Mouse (Mus musculus) T-helper 17 cell (primary cell): ENCODE results near the gene Dop1b.

Experiments
- in situ Hi-C, 2 experiments: fragments of 300-600 bp; cut with MboI, MseI; formaldehyde crosslinking; loops; 1 replicate in 1 of 2; 2 replicates in 1 of 2; pipeline ENCODE4 v1.15.1; 2025; ENCODE audit warnings: high pct_unique_total_duplicates in 2 of 2

Dop1b gene

GRCm38 (mm10) chr16:93788881-93789280 lies 77.2 kb downstream of the Dop1b start:
- in situ Hi-C loops: loop anchor here in 1 of 2 experiments (5.0 to 25.0 kb wide), 3 partner anchors 107 to 1248 kb away; partner anchors contain the start of gene Cbr3

DNA sequence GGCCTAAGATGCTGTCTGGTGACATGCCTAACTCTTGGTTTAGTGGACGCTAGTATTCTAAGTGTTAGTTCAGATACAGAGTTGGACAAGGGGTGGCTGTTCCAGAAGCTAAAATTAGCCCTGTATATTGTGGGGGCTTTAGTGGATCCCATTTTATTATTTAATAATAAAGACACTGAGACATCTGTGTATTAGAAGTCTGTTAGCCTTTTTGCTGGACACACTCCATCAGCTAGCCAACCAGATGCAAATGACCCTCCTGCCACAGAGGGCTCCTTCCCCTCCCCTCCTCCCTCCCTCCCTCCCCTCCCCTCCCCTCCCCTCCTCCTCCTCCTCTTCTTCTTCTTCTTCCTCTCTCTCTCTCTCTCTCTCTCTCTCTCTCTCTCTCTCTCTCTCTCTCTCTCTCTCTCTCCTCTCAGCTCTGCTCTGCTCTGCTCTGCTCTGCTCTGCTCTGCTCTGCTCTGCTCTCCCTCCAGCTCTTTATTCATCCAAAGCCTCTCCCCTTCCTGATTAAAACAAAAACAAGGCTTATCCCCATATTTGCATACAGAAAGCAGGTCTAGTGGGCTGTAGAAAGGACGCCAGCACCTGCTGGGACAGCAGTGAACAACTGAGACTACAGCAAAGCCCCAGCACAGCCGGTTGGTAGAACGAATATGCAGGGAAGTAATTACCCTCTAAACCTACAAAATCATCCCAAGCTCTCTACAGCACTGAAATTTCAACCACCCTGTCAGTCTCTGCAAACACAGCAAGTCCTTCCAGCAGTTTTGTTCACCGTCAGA lies 78.5 kb downstream of the Dop1b start:
- in situ Hi-C loops: loop anchor here in 1 of 2 experiments (5.0 to 25.0 kb wide), 4 partner anchors 108 to 1247 kb away; partner anchors contain the start of gene Cbr3

DNA sequence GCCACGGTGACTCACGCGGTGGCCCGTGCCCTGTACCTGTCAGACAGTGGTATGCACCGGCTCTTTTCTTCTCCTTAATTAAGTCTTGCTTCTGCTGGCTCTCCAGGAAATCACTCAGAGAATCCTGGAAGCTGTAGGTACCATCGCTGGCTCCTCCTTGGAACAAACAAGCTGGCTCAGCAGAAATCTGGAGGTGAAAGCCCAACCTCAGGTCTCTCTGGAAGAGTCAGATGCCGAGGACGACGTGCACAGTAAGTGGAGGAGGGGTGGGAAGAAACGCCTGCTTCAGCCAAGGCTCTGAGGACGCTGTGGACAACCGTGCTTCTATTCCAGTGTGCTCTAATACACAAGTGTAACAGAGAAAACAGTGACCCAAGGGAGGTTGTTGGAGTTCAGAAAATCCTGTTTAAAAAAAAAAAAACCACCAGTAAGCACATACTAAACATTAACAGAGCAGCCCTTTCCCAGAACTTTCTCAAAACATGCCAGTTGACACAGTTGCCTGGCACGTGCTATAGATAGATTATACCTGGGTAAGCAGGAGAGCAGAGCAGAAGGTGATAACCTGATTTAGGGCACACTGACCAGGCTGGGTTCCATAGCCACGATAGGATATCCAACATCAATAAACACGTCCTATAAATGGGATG lies 81.4 kb downstream of the Dop1b start:
- in situ Hi-C loops: loop anchor here in 1 of 2 experiments (10.0 to 25.0 kb wide), 3 partner anchors 678 to 1244 kb away; no protein-coding TSS in a partner anchor

DNA sequence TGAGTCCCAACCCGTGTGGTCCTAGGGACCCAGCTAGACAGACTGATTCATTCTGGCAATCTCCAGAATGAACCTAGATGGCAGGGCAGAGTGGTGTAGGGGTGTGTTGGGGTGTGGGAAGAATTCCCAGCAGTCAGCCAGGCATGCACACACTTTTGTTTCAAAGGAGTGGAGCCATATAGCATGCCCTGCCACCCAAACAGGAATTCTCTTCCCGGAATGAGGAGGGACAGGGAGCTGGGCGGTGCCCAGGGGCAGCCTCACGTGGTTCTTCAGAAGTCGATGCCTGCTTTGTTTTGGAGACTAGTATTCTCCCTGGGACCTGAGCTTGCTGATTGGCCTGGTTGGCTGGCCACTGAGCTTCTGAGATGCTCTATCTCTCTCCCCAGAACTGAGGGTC lies 83.1 kb downstream of the Dop1b start:
- in situ Hi-C loops: loop anchor here in 1 of 2 experiments (10.0 to 25.0 kb wide), 3 partner anchors 680 to 1242 kb away; no protein-coding TSS in a partner anchor

DNA sequence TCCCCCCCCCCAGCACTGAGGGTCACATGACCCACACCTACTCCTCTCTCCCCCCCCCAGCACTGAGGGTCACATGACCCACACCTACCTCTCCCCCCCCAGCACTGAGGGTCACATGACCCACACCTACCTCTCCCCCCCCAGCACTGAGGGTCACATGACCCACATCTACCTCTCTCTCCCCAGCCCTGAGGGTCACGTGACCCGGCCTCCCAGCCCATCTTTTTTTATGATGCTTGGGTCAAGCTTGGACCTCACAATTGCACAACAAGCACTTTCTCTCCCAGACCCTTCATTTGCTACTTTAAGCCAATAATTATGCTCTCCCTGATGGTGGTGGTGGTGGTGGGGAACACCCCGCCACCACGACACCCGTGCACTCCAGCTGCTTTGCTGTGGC lies 83.7 kb downstream of the Dop1b start:
- in situ Hi-C loops: loop anchor here in 1 of 2 experiments (10.0 to 25.0 kb wide), 3 partner anchors 681 to 1242 kb away; no protein-coding TSS in a partner anchor

DNA sequence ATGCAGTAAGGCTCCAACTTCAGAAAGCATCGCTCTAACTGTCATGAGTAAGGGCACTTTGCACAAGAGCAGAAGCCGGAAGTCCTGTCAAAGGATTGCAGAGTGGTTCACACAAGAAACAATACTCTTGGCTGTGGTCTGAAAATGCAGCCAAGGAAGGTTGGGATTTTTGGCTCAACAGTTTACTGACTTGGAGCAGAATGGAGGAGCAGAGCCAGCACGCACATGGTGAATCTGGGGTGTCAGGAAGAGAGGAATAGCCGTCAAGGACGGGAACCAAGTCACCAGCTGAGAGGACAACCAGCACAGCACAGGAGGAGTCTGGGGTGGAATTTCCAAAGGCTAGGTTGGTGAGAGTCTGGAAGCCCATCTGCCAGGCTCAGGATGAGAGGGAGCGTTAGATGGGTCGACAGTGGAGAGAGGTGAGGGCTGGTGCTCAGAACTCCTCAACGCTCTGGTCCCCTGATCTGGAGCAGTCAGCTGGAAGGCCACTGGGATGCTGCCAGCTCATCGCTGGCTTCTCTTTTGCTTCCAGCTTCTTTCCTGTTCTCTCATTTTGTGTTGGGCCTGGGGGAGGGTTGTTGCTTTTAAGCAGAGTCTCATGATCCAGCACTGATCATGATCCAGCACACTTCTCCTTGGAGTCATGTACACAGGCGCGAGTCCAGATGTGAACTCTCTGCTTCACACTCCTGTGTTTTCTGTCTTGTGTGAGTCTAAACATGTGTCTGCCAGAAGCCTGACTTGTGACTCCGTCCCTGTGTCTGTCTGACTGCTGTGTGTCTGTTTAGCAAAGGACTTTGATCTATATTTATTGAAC lies 85.5 kb downstream of the Dop1b start:
- in situ Hi-C loops: loop anchor here in 1 of 2 experiments (10.0 to 25.0 kb wide), 3 partner anchors 682 to 1240 kb away; no protein-coding TSS in a partner anchor

- in situ Hi-C loops: loop anchor here in 1 of 2 experiments (10.0 to 25.0 kb wide), 3 partner anchors 683 to 1239 kb away; no protein-coding TSS in a partner anchor
These were observed 86.3 kb downstream of the Dop1b start for GRCm38 (mm10) chr16:93797841-93798492.

DNA sequence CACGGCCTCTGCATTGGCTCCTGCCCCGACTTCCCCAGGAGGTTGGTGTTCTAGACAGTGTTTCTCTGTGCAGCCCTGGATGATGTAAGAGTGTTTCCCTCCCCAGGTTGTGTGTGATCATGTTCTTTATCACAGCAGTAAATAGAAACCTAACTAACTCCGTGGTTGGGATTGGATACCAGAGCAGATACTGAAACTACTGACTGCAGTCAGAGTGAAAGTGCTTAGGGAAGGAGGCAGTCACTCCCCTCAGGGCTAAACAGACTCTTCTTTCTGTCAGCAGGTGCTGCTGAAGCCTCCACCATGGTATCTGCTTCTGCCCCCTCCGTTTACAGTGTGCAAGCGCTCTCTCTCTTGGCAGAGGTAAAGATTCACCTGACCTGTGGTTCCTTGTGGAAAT lies 86.9 kb downstream of the Dop1b start:
- in situ Hi-C loops: loop anchor here in 1 of 2 experiments (10.0 to 25.0 kb wide), 3 partner anchors 684 to 1239 kb away; no protein-coding TSS in a partner anchor

GRCm38 (mm10) chr16:93799071-93799470 lies 87.4 kb downstream of the Dop1b start:
- in situ Hi-C loops: loop anchor here in 1 of 2 experiments (10.0 to 25.0 kb wide), 3 partner anchors 684 to 1238 kb away; no protein-coding TSS in a partner anchor

- in situ Hi-C loops: loop anchor here in 1 of 2 experiments (10.0 to 25.0 kb wide), 3 partner anchors 685 to 1237 kb away; no protein-coding TSS in a partner anchor
These were observed 88.2 kb downstream of the Dop1b start for GRCm38 (mm10) chr16:93799936-93800335.

GRCm38 (mm10) chr16:93807167-93807566 lies 95.5 kb downstream of the Dop1b start:
- in situ Hi-C loops: no loop called here

GRCm38 (mm10) chr16:93807961-93808554 lies 96.4 kb downstream of the Dop1b start:
- in situ Hi-C loops: no loop called here

- in situ Hi-C loops: no loop called here
These were observed 104.4 kb downstream of the Dop1b start for GRCm38 (mm10) chr16:93815856-93816736.

GRCm38 (mm10) chr16:93816861-93817260 lies 105.2 kb downstream of the Dop1b start:
- in situ Hi-C loops: no loop called here

GRCm38 (mm10) chr16:93817371-93817770 lies 105.7 kb downstream of the Dop1b start:
- in situ Hi-C loops: no loop called here

DNA sequence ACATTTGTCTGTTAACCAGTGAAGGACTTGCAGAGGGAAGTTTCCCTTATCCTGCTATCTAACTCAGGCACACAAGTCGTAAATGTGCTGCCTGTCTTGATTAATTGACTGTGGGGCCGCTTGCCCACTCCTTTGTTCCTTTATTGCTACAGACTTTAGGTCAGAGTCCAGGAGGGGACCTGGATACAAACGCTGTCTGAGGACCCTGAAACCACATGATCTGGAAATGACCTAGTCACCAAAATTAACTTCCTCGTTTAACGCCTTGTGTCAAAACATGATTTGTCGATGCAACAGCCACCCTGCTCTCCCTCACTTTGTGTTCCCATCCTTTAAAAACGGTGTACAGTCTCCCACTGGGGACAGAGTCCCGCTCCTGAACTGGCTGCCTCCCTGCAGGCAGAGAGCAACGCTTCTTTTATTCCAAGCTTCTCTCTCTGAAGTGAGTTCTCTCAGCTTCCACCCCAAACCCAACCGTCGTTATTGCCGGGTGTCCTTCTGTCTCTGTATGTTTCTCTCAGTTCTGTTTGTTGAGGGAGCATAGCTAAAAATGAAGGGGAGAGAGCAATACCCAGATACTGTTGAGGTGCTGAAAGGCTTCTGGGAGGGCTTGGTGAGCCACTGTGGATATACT lies 107.1 kb downstream of the Dop1b start:
- in situ Hi-C loops: no loop called here

- in situ Hi-C loops: no loop called here
These were observed 107.6 kb downstream of the Dop1b start for GRCm38 (mm10) chr16:93819325-93819696.

DNA sequence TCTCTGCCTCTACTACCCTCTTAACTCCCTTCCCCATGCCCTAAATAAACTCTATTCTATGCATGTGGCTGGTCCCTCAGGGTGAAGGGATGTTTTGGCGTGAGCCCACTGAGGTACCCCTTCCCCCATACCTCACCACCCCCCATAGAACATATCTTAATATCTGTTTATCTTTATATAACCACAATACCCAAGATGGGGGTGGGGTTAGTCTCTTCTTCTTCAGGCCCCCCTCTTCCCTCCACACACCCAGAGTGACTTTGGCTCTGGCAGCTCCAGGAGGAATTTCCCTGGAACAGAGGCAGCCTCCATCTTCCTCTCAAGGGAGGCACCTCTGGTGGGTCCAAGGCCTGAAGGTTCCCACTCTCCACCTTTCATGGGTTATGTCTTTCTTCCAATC lies 108.3 kb downstream of the Dop1b start:
- in situ Hi-C loops: no loop called here

GRCm38 (mm10) chr16:93821706-93822105 lies 110.0 kb downstream of the Dop1b start:
- in situ Hi-C loops: no loop called here
